Mouse (Mus musculus) left cerebral cortex, postnatal 25 days (tissue): ENCODE results near the gene Nxf1. TPM values are rescaled to one million over a fixed set of nuclear protein-coding genes. Genes with fewer than 3 reads are reported as not detected.
"Not testable (repeated sequence)": the region's sequence is repeated elsewhere in the genome, so short reads cannot be mapped to it uniquely, and the experiment has no call there.

ENCODE experiments used
- DNase-seq, 2 experiments: peaks; one replicate each; pipeline ENCODE4 v3.0.0; 2022; ENCODE audit warnings: low spot score in 2 of 2, mixed read lengths in 1 of 2
- intact Hi-C: fragments of 180-260 bp; cut with DNase I; formaldehyde crosslinking; loops from one replicate; pipeline ENCODE4 v1.15.1; 2025
- total RNA-seq, 2 experiments: library from RNA; stranded (reverse); gene quantifications; 2 replicates each; pipeline ENCODE4 v1.2.3; 2021

Nxf1 gene
- total RNA-seq: 10 to 100 TPM; 87.4 to 92.0 TPM

- intact Hi-C loops: loop anchor here (5.0 kb wide), 2 partner anchors 60 to 80 kb away; partner anchors contain the start of genes Bscl2, Gng3 and Ttc9c
- DNase-seq: peak; percentile 94 to 95
Observed at GRCm38 (mm10) chr19:8756635-8757387, at the start of gene Nxf1. TSS of gene Nxf1 (plus strand) at chr19:8757073.

DNA sequence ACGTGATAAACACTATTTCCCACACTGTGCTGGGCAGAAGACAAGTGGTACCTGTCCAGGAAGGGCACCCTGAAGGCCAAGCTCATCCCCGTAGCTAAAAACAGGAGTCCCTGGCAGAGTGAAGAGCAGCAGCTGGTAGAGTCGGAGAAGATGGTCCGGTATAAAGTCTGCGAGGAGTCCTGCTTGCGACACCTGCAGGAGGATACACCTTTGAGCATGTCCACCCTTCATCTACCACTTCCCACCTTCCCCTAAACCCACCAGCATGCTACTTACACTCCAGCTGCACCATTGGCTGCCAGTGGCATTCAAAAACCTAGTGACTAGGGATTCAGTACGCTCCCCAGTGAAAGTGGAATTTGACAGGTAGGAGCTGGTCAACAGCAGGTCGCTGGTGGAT, 47.9 kb upstream of the Nxf1 start:
- intact Hi-C loops: no loop called here
- no peak for DNase-seq

DNA sequence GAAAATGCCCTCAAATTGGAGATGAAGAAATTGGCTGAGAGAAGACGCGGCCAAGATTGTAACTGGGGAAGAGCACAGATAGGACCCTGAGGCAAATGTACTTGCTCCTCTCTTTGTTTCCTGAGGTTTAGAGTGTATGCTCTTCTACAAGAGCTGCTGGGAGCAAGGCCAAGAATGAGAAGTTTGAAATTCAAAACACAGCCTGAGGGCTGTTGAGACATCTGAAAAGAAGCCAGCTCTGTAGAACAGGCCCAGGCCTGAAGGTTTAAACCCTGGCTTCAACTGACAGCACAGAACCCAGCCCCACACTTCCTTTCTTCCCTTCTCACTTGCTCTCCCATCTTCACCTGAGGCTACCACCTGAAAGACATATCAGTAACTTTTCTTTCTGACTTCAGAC, 46.8 kb upstream of the Nxf1 start:
- DNase-seq: peak in 1 of 2 experiments; percentile 27

DNA sequence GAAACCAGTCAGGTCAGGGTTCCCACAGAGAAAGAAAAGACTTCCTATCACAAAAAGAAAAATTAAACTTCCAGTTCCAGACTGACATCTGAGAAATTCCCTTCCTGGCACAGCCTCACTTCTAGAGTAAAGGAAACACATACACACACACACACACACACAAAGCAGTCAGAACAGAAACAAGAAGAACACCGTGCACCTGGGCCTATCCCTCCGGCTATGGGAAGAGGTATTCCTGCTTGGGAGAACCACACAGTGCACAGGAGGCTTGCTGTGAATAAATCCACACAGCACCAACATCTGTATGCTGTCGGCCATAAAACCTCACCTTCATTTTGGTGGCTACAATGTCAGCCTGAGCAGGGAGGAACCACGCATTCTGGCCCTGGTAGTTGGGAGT, 45.4 kb upstream of the Nxf1 start:
- no peak for DNase-seq
- intact Hi-C loops: no loop called here

More for the DNA sequence above, 46.8 kb upstream of the Nxf1 start:
- intact Hi-C loops: no loop called here

GRCm38 (mm10) chr19:8711949-8712869, 44.7 kb upstream of the Nxf1 start:
- DNase-seq: no peak
- intact Hi-C loops: no loop called here

GRCm38 (mm10) chr19:8712870-8713305, 44.0 kb upstream of the Nxf1 start:
- DNase-seq: peak; percentile 62 to 78
- intact Hi-C loops: loop anchor here (1.0 kb wide), 1 partner anchor 10 kb away; the partner anchor contains the start of gene Slc3a2

- peak; percentile 93 to 94 for DNase-seq
- intact Hi-C loops: loop anchor here (1.0 kb wide), 1 partner anchor 10 kb away; the partner anchor contains the start of gene Slc3a2
Observed at GRCm38 (mm10) chr19:8713306-8713996, 43.4 kb upstream of the Nxf1 start.

DNA sequence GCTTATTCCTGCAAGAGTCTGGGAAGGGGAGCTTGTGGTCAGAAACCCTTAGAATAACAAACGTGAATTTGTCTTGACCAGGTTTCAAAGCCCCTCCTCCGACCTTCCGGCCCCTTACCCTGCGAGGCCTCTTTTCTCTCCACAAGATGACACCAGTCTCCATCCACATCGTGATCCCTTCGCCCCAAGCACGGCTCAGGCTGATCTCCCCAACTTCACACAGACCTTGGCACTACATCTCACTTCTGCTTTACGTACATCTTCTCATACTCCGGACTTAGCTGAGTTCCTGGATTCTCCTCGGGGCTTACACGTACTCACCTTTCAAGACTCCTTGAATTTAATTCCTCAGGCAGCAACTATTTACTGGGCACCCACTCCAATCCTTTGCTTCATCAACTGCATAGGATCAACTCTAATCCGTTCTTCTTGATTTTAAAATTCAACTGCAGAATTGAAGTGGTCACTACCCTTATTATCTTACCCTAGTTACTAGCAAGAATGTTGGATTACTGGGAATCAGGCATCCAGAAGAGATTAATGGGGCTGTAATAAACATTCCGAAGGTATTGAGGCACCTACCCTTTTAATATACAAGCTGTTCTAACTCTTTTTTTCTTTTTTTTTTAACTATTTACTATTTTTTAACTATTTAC, 42.7 kb upstream of the Nxf1 start:
- DNase-seq: no peak
- intact Hi-C loops: loop anchor here (1.0 kb wide), 1 partner anchor 9 kb away; the partner anchor contains the start of gene Slc3a2

DNA sequence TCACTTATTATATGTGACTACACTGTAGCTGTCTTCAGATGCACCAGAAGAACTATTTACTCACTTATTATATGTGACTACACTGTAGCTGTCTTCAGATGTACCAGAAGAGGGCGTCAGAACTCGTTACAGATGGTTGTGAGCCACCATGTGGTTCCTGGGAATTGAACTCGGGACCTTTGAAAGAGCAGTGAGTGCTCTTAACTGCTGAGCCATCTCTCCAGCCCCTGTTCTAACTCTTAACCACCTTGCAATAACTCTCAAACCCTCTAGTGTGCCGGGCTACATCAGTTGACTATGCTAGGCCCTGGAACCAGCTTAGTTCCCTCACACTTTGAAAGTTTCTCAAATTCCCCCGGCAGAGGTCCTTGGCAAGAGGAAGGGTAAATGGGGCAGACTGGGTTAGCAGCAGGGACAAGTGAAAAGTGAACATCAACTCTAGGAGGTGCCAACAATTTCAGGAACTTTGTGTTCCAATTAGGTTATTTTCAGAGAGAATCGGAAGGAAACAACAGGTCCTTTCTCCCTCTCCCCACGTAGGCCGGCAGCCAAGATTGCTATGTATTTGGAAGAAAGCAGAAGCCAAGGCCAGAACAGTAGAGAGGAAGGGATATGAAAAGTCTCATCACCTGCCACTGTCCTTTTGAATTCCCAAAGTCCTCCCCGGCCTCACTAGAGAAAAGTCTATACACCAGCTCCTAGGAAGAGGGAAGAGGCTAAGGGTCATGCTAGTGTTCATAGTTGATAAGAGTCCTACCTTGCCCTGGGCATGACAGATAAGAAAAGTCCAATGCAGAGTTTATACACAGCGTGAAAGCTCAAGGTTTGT, 42.0 kb upstream of the Nxf1 start:
- intact Hi-C loops: no loop called here
- DNase-seq: no peak

GRCm38 (mm10) chr19:8715868-8716766, 40.8 kb upstream of the Nxf1 start:
- peak in 1 of 2 experiments; percentile 24 for DNase-seq
- intact Hi-C loops: no loop called here

GRCm38 (mm10) chr19:8716767-8717475, 40.0 kb upstream of the Nxf1 start:
- intact Hi-C loops: no loop called here

GRCm38 (mm10) chr19:8718357-8718756, 38.5 kb upstream of the Nxf1 start:
- peak in 1 of 2 experiments; percentile 57 for DNase-seq
- intact Hi-C loops: loop anchor here (2.0 kb wide), 1 partner anchor 150 kb away; no protein-coding TSS in a partner anchor

More at GRCm38 (mm10) chr19:8716767-8717475, 40.0 kb upstream of the Nxf1 start:
- no peak for DNase-seq

- not testable (repeated sequence) for DNase-seq
- intact Hi-C loops: loop anchor here (2.0 kb wide), 1 partner anchor 150 kb away; no protein-coding TSS in a partner anchor
Observed at GRCm38 (mm10) chr19:8719037-8719436, 37.8 kb upstream of the Nxf1 start.

DNA sequence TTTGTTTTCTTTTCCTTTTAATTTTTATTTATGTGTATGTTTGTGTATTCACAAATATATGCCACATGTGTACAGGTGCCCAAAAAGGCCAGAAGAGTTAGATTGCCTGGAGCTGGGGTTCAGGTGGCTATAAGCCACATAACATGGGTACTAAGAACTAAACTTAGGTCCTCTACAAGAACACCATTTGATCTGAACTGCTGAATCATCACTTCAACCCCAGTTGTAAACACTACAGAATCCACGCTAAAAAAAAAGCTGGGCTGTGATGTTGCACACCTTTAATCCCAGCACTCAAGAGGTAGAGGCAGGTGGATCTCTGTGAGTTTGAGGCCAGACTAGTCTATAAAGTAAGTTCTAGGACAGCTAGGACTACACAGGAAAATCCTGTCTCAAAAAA, 35.5 kb upstream of the Nxf1 start:
- intact Hi-C loops: no loop called here
- no peak for DNase-seq

- intact Hi-C loops: no loop called here
- DNase-seq: no peak
Observed at GRCm38 (mm10) chr19:8722021-8722420, 34.9 kb upstream of the Nxf1 start.

- DNase-seq: no peak
- intact Hi-C loops: no loop called here
Observed at GRCm38 (mm10) chr19:8722559-8722906, 34.3 kb upstream of the Nxf1 start.
